Mouse (Mus musculus): ENCODE measurements around the gene Fam83c.

- TF ChIP-seq CTCF (IDR thresholded peaks at IDR 0.05; ENCODE audit: extremely low read depth, insufficient read length, insufficient replicate concordance, low read depth, low read length) (no peak), POLR2A (IDR thresholded peaks at IDR 0.05; ENCODE audit: low read depth, low read length) (no peak)
Observed at GRCm38 (mm10) chr2:155830841-155831240, 3.8 kb downstream of the Fam83c start.
